Mouse (Mus musculus): ENCODE results near the gene Prdx1.
"Not testable (repeated sequence)": the region's sequence is repeated elsewhere in the genome, so short reads cannot be mapped to it uniquely, and the experiment has no call there.

Gene Prdx1

GRCm38 (mm10) chr4:116685402-116686061 is at the start of gene Prdx1:
Gene Prdx1 (plus strand): TSS chr4:116685544.
- peak; percentile 91 for DNase-seq

GRCm38 (mm10) chr4:116638821-116639220 is 46.5 kb upstream of the Prdx1 start:
- DNase-seq, result no peak

DNA sequence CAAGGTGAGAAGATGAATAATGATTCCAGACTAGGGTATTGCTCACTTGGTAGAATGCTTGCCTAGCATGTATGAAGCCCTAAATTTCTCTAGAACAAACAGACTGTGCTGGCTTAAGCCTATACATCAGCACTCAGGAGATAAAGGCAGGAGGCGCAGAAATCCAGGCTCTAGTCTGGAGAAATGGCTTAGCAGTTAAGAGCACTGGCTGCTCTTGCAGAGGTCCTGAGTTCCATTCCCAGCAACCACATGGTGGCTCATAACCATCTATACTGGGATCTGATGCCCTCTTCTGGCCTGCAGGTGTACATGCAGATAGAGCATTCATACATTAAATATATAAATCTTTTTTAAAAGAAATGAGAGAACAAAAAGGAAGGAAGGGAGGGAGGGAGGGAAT is 43.3 kb upstream of the Prdx1 start:
- no peak for DNase-seq

- DNase-seq, result no peak
These were observed 41.0 kb upstream of the Prdx1 start for GRCm38 (mm10) chr4:116644326-116644725.

GRCm38 (mm10) chr4:116645624-116646023 is 39.7 kb upstream of the Prdx1 start:
- no peak for DNase-seq

GRCm38 (mm10) chr4:116649411-116649810 is 35.9 kb upstream of the Prdx1 start:
- no peak for DNase-seq

DNA sequence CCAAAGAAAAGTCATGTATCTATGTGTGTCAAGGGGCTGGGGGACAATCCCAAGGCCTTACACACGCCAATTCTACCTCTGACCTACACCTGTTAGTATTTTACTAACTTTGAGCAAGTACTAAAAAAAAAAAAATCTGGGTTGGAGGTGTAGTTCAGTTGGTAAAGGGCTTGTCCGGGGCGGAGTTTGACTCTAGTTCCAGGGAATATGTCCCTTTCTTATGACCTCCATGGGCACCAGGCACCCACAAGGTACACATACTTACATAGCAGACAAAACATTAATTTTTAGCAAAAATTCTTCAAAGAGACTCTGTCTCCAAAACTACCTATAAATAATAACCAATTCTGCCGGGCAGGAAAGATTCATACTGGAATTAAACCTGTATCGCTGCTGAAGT is 35.0 kb upstream of the Prdx1 start:
- no peak for DNase-seq

- DNase-seq, result peak; percentile 90
These were observed 34.2 kb upstream of the Prdx1 start, which contains the start of gene Akr1a1 for GRCm38 (mm10) chr4:116650924-116651796. Gene Akr1a1 (minus strand): TSS chr4:116651680.

DNA sequence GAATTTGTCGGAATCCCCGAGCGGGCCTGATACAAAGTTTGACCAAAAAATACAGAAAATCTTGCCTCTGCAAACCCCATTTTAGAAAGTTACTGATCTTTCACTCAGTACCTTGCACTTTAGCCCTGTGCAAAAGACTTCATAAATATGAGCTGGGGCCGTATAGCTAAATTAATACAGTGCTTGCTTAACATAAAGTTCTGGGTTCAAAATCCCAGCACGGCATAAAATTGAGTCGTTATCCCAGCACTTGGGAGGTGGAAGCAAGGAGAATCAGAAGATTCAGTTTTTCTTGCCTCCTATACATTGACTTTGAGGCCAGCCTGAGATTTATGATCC is 33.6 kb upstream of the Prdx1 start:
- no peak for DNase-seq

GRCm38 (mm10) chr4:116653228-116653627 is 32.1 kb upstream of the Prdx1 start:
- no peak for DNase-seq

DNA sequence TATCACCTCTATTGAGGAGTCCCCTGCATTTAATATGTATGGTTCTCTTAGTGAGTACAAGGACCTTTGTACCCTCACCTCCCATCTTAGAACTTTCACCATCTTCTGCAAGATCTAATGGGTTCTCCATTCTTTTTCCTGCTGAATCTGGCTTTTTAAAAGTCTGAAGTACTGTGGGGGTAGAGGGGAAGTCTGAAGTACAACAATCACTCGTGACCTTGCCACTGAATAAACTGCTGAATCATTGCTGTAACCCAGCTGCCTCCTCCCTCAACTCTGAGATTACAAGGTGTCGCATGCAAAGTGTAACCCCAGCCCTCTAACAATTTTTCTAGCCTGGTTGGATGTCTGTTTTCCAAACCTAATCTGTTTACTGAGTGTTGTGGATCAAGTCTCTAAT is 30.2 kb upstream of the Prdx1 start:
- DNase-seq, result no peak

DNA sequence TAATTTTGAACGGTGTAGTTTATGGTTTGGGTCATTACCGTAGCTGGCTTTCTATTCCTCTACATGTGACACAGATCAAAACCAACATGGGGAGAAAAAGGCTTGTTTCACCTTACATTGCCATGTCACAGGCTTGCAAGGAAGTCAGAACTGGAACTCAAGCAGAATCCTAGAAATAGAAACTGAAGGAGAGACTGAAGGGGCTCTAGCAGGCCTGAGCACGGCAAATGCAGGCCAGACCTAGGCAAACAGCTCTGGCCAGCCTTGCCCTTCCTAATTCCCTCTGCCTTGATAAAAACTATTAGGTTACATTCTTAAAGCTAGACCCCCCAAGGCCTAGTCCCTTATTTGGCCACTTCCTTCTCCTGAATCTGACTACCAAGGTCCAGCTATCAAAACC is 29.7 kb upstream of the Prdx1 start:
- no peak for DNase-seq

- no peak for DNase-seq
These were observed 27.4 kb upstream of the Prdx1 start for GRCm38 (mm10) chr4:116657971-116658370.

DNA sequence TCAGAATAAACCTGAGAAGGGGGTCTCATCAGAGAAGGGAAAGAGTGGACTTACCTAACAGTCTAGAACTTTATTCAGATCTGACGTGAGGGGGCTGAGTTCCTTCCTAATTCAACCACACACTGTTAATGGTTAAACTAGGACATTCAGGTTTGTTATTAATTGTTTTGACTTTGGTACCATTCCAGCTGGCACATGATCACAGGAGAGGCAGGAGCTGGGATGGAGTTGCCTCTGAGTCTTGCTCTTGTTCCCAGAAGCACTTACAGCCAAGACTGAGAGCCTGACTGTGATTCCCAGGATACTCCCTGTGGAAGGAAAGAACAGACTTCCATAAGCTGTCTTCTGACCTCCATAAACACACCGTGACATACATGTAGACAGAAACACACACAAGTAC is 25.9 kb upstream of the Prdx1 start:
- no peak for DNase-seq

GRCm38 (mm10) chr4:116659916-116660315 is 25.4 kb upstream of the Prdx1 start:
- DNase-seq, result not testable (repeated sequence)

- DNase-seq, result no peak
These were observed 24.5 kb upstream of the Prdx1 start for GRCm38 (mm10) chr4:116660829-116661228.

GRCm38 (mm10) chr4:116661998-116662397 is 23.3 kb upstream of the Prdx1 start:
- no peak for DNase-seq

DNA sequence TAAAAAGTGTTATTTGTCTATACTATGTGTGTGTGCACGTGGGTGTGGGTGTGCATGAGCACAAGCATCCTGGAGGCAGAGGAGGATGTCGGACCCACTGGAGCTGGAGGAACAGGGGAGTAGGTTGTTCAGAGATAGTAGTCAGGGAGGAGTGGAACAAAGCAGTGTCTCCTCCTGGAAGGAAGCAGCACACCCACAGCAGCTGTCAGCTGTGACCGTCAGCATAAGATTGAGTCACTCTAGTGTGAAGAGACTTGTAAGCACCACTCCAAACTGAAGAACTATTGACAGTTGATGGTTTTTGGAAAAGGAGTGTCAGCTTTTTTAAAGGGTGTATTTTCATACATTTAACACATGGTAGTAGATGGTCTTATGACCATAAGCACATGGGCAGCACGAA is 18.7 kb upstream of the Prdx1 start:
- DNase-seq, result no peak

DNA sequence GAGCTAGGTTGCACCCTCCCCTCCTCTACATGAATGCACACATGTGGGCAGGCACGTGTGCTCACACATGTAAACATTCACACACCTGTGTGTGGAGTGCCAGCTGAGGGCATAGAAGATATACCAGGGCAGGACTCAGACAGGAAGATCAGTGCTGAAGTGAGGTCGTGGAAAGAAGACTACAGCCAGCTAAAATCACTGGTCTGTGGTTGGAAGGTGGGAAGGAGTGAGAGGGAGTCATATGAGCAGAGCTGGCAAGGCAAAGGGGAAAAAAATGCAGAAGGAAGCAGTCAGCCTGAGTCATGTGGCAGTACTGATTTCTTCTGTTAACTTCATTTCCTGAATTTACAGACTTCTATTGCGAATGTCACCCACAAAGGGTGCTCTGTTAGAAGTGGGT is 17.2 kb upstream of the Prdx1 start:
- no peak for DNase-seq

DNA sequence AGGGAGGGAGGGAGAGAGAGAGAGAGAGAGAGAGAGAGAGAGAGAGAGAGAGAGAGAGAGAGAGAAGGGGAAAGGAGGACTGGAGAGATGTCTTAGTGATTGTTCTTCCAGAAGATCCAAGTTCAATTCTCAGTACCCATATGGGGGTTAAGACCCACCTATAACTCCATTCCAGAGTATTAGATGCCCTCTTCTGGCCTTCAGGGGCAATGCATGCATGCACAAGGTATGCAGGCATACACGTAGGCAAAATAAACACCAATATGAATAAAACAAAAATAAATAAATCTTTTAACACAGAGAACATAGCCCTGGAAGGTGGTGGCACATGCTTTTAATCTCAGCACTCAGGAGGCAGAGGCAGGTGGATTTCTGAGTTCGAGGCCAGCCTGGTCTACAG is 16.1 kb upstream of the Prdx1 start:
- DNase-seq, result no peak

GRCm38 (mm10) chr4:116672785-116673184 is 12.6 kb upstream of the Prdx1 start:
- no peak for DNase-seq

- DNase-seq, result not testable (repeated sequence)
These were observed 10.6 kb upstream of the Prdx1 start for GRCm38 (mm10) chr4:116674761-116675160.

DNA sequence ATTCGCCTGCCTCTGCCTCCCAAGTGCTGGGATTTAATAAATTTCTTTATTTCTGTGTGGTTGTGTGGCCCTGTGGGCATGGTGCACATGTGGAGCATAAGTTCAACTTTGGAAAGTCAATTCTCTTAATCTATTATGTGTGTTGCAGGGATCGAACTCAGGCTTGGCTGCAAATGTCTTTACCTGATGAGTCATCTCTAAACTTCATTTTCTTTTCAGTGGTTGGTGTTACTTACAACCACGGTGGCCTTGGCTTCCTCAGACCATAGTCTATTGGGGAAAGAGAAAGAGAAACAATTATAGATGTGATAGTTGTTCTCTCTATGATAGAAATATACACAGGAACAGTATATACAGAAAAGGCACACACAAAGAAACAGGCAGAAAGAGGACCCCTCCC is 9.3 kb upstream of the Prdx1 start:
- DNase-seq, result no peak

DNA sequence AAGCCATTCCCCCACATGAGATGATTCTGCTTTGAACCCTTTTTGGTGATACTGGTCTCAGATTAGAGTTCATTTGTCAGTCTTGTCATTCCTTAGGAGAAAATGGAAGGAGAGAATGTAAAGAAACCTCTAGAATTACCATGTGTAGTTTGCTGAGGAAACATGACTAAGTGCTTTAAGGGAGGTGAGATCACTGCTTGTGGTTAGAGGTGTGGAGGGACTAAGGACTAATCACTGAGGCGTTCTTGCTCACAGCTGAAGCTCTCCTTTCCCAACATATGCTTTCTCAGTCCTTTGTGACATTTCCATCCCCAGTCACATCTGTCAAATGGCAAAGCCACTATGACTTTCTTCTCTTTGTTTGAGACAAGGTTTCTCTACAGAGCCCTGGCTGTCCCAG is 7.5 kb upstream of the Prdx1 start:
- no peak for DNase-seq

- no peak for DNase-seq
These were observed 6.2 kb upstream of the Prdx1 start for GRCm38 (mm10) chr4:116679141-116679540.

All from cerebellum, adult 9-10 months (tissue).